Mouse (Mus musculus) MEL (cell line): ENCODE data around the gene Fam69a. TPM values are rescaled to one million over a fixed set of nuclear protein-coding genes. Genes with fewer than 3 reads are reported as not detected.

Experiments used
- DNase-seq: peaks from one replicate; pipeline ENCODE4 v3.0.0; 2011; ENCODE audit warnings: low read depth, low spot score
- H3K27ac ChIP-seq: 2 replicates; pipeline ENCODE4 v1.5.1; 2012; ENCODE audit warnings: low read depth, mild to moderate bottlenecking, control low read depth, low read length, moderate library complexity; ENCODE audit not compliant: control insufficient read depth
- H3K27me3 ChIP-seq, 2 experiments: fragments of 150-350 bp in 1 of 2; sonication (generic) in 1 of 2; 2 replicates each; pipeline ENCODE4 v1.6.1; 2012; ENCODE audit warnings: low read length in 2 of 2, mild to moderate bottlenecking in 2 of 2, improper control_type of control experiment in 1 of 2, moderate library complexity in 1 of 2; ENCODE audit not compliant: insufficient read depth in 2 of 2, control insufficient read depth in 1 of 2
- H3K36me3 ChIP-seq, 2 experiments: 2 replicates each; pipeline ENCODE4 v1.6.1; 2012 to 2014; ENCODE audit warnings: low read length in 2 of 2, improper control_type of control experiment in 1 of 2, inconsistent platforms in 1 of 2, mild to moderate bottlenecking in 1 of 2; ENCODE audit not compliant: insufficient read depth in 2 of 2, control insufficient read depth in 1 of 2
- H3K4me1 ChIP-seq, 2 experiments: fragments of 150-350 bp in 1 of 2; sonication (generic) in 1 of 2; 2 replicates each; pipeline ENCODE4 v1.6.1; 2012; ENCODE audit warnings: low read length in 2 of 2, improper control_type of control experiment in 1 of 2, mild to moderate bottlenecking in 1 of 2; ENCODE audit not compliant: insufficient read depth in 2 of 2, control insufficient read depth in 1 of 2
- H3K4me3 ChIP-seq, 2 experiments: fragments of 150-350 bp in 1 of 2; sonication (generic) in 1 of 2; 2 replicates each; pipeline ENCODE4 v1.5.1; 2012; ENCODE audit warnings: low read depth in 2 of 2, low read length in 2 of 2, mild to moderate bottlenecking in 2 of 2, moderate library complexity in 2 of 2, control low read depth in 1 of 2, improper control_type of control experiment in 1 of 2; ENCODE audit not compliant: control insufficient read depth in 1 of 2, insufficient read depth in 1 of 2
- H3K79me2 ChIP-seq: 2 replicates; pipeline ENCODE4 v1.6.1; 2012; ENCODE audit warnings: mild to moderate bottlenecking, low read length, moderate library complexity; ENCODE audit not compliant: control insufficient read depth, poor library complexity, insufficient read depth
- H3K9ac ChIP-seq: 2 replicates; pipeline ENCODE4 v1.6.1; 2012; ENCODE audit warnings: low read depth, mild to moderate bottlenecking, control low read depth, low read length, moderate library complexity; ENCODE audit not compliant: control insufficient read depth, poor library complexity, severe bottlenecking
- H3K9me3 ChIP-seq: fragments of 150-350 bp; sonication (generic); replicated peaks from 2 replicates; pipeline ENCODE4 v1.6.1; 2012; ENCODE audit warnings: mild to moderate bottlenecking, low read length, improper control_type of control experiment, moderate library complexity; ENCODE audit not compliant: insufficient read depth
- BHLHE40 ChIP-seq: IDR thresholded peaks from 2 replicates; pipeline ENCODE4 v1.6.1; 2012; ENCODE audit warnings: low read depth, mild to moderate bottlenecking, inconsistent platforms, low read length, improper control_type of control experiment, borderline replicate concordance
- CHD1 ChIP-seq: IDR thresholded peaks from 2 replicates; pipeline ENCODE4 v1.6.1; 2012; ENCODE audit warnings: low read depth, mild to moderate bottlenecking, inconsistent platforms, low read length, improper control_type of control experiment
- CHD2 ChIP-seq: IDR thresholded peaks from 2 replicates; pipeline ENCODE4 v1.6.1; 2011; ENCODE audit warnings: low read length, improper control_type of control experiment
- CTCF ChIP-seq, 3 experiments: IDR thresholded peaks in 2 of 3; conservative IDR thresholded peaks in 1 of 3; 2 replicates each; pipeline ENCODE4 v1.5.1; 2011 to 2012; ENCODE audit warnings: low read length in 3 of 3, low read depth in 2 of 3, mild to moderate bottlenecking in 2 of 3, improper control_type of control experiment in 1 of 3, inconsistent platforms in 1 of 3, mixed read lengths in 1 of 3, moderate library complexity in 1 of 3; ENCODE audit not compliant: control insufficient read depth in 1 of 3, insufficient read depth in 1 of 3, poor library complexity in 1 of 3, severe bottlenecking in 1 of 3
- E2F4 ChIP-seq: IDR thresholded peaks from 2 replicates; pipeline ENCODE4 v1.6.1; 2011; ENCODE audit warnings: low read depth, low read length, improper control_type of control experiment, borderline replicate concordance
- ELF1 ChIP-seq: IDR thresholded peaks from 2 replicates; pipeline ENCODE4 v1.6.1; 2014; ENCODE audit warnings: low read depth, mild to moderate bottlenecking, inconsistent platforms, low read length, improper control_type of control experiment, moderate library complexity
- ETS1 ChIP-seq: IDR thresholded peaks from 2 replicates; pipeline ENCODE4 v1.6.1; 2012; ENCODE audit warnings: low read depth, mild to moderate bottlenecking, inconsistent platforms, low read length, improper control_type of control experiment, moderate library complexity
- GATA1 ChIP-seq: IDR thresholded peaks from 2 replicates; pipeline ENCODE4 v1.6.1; 2011; ENCODE audit warnings: low read depth, low read length, improper control_type of control experiment
- HCFC1 ChIP-seq: IDR thresholded peaks from 2 replicates; pipeline ENCODE4 v1.6.1; 2012; ENCODE audit warnings: low read depth, mild to moderate bottlenecking, inconsistent platforms, low read length, improper control_type of control experiment, moderate library complexity
- JUND ChIP-seq: IDR thresholded peaks from 2 replicates; pipeline ENCODE4 v1.6.1; 2011; ENCODE audit warnings: low read depth, mild to moderate bottlenecking, improper control_type of control experiment, low read length
- KAT2A ChIP-seq: conservative IDR thresholded peaks from 2 replicates; pipeline ENCODE4 v1.6.1; 2012; ENCODE audit warnings: low read depth, low read length, improper control_type of control experiment, inconsistent platforms
- MAFK ChIP-seq: IDR thresholded peaks from 2 replicates; pipeline ENCODE4 v1.6.1; 2011; ENCODE audit warnings: low read depth, mild to moderate bottlenecking, low read length, improper control_type of control experiment, borderline replicate concordance
- MAX ChIP-seq: IDR thresholded peaks from 2 replicates; pipeline ENCODE4 v1.6.1; 2011; ENCODE audit warnings: low read length, improper control_type of control experiment
- MAZ ChIP-seq: IDR thresholded peaks from 2 replicates; pipeline ENCODE4 v1.6.1; 2012; ENCODE audit warnings: low read depth, mild to moderate bottlenecking, inconsistent platforms, low read length, improper control_type of control experiment
- MXI1 ChIP-seq: IDR thresholded peaks from 2 replicates; pipeline ENCODE4 v1.6.1; 2011; ENCODE audit warnings: mild to moderate bottlenecking, low read depth, low read length, improper control_type of control experiment
- MYB ChIP-seq: IDR thresholded peaks from 2 replicates; pipeline ENCODE4 v1.6.1; 2011; ENCODE audit warnings: mild to moderate bottlenecking, low read depth, low read length, improper control_type of control experiment
- MYC ChIP-seq: IDR thresholded peaks from 2 replicates; pipeline ENCODE4 v1.6.1; 2011; ENCODE audit warnings: low read depth, mild to moderate bottlenecking, low read length, improper control_type of control experiment, moderate library complexity
- NELFE ChIP-seq: IDR thresholded peaks from 2 replicates; pipeline ENCODE4 v1.6.1; 2011; ENCODE audit warnings: low read depth, low read length, improper control_type of control experiment
- NRF1 ChIP-seq: IDR thresholded peaks from 2 replicates; pipeline ENCODE4 v1.6.1; 2014; ENCODE audit warnings: low read depth, mild to moderate bottlenecking, inconsistent platforms, low read length, improper control_type of control experiment, moderate library complexity; ENCODE audit not compliant: poor library complexity, insufficient read depth, severe bottlenecking
- POLR2AphosphoS2 ChIP-seq: IDR thresholded peaks from 2 replicates; pipeline ENCODE4 v1.6.1; 2011; ENCODE audit warnings: low read length, improper control_type of control experiment
- POLR2AphosphoS5 ChIP-seq: IDR thresholded peaks from 2 replicates; pipeline ENCODE4 v1.6.1; 2012; ENCODE audit warnings: low read depth, borderline replicate concordance, mild to moderate bottlenecking, inconsistent platforms, low read length, moderate library complexity, mixed read lengths
- SIN3A ChIP-seq: IDR thresholded peaks from 2 replicates; pipeline ENCODE4 v1.6.1; 2012; ENCODE audit warnings: low read length, improper control_type of control experiment, inconsistent platforms
- TAL1 ChIP-seq: IDR thresholded peaks from 2 replicates; pipeline ENCODE4 v1.6.1; 2012; ENCODE audit warnings: mild to moderate bottlenecking, inconsistent platforms, low read length, moderate library complexity, mixed read lengths
- TBP ChIP-seq: IDR thresholded peaks from 2 replicates; pipeline ENCODE4 v1.8.0; 2011; ENCODE audit warnings: low read depth, low read length, improper control_type of control experiment
- TCF12 ChIP-seq: IDR thresholded peaks from 2 replicates; pipeline ENCODE4 v1.6.1; 2014; ENCODE audit warnings: low read depth, mild to moderate bottlenecking, inconsistent platforms, low read length, improper control_type of control experiment, moderate library complexity
- UBTF ChIP-seq: IDR thresholded peaks from 2 replicates; pipeline ENCODE4 v1.6.1; 2012; ENCODE audit warnings: low read depth, mild to moderate bottlenecking, inconsistent platforms, low read length, improper control_type of control experiment, moderate library complexity, borderline replicate concordance; ENCODE audit not compliant: insufficient read depth
- USF1 ChIP-seq: IDR thresholded peaks from 2 replicates; pipeline ENCODE4 v1.6.1; 2014; ENCODE audit warnings: low read depth, mild to moderate bottlenecking, inconsistent platforms, low read length, improper control_type of control experiment, moderate library complexity
- USF2 ChIP-seq, 2 experiments: IDR thresholded peaks; 2 replicates each; pipeline ENCODE4 v1.6.1; 2011 to 2012; ENCODE audit warnings: improper control_type of control experiment in 2 of 2, low read length in 2 of 2, borderline replicate concordance in 1 of 2, inconsistent platforms in 1 of 2, low read depth in 1 of 2, mild to moderate bottlenecking in 1 of 2; ENCODE audit not compliant: insufficient read depth in 1 of 2
- ZKSCAN1 ChIP-seq: IDR thresholded peaks from 2 replicates; pipeline ENCODE4 v1.6.1; 2012; ENCODE audit warnings: low read depth, mild to moderate bottlenecking, inconsistent platforms, low read length, improper control_type of control experiment, moderate library complexity
- ZMIZ1 ChIP-seq: IDR thresholded peaks from 2 replicates; pipeline ENCODE4 v1.6.1; 2012; ENCODE audit warnings: low read depth, mild to moderate bottlenecking, inconsistent platforms, low read length, improper control_type of control experiment, moderate library complexity
- ZNF384 ChIP-seq: IDR thresholded peaks from 2 replicates; pipeline ENCODE4 v1.6.1; 2012; ENCODE audit warnings: low read depth, mild to moderate bottlenecking, inconsistent platforms, low read length, improper control_type of control experiment
- polyA plus RNA-seq, 2 experiments: library from polyadenylated mRNA; stranded (reverse) in 1 of 2; unstranded in 1 of 2; fragments of >175 nt in 1 of 2; fragments of >200 nt in 1 of 2; gene quantifications; 2 replicates each; pipeline versions ENCODE4 v1.2.1 to v1.2.4; 2012; ENCODE audit warnings: low replicate concordance in 2 of 2, low read depth in 1 of 2; ENCODE audit not compliant: insufficient read length in 2 of 2, insufficient read depth in 1 of 2, missing spikeins in 1 of 2
- total RNA-seq: library from RNA; depleted of rRNA; stranded (reverse); fragments of 300-350 nt; gene quantifications from 2 replicates; pipeline ENCODE4 v1.2.3, GENCODE M21; 2012

Fam69a gene
- total and polyA plus RNA-seq, 3 experiments, result 8.5 to 10.6 TPM; not detected in 1

DNA sequence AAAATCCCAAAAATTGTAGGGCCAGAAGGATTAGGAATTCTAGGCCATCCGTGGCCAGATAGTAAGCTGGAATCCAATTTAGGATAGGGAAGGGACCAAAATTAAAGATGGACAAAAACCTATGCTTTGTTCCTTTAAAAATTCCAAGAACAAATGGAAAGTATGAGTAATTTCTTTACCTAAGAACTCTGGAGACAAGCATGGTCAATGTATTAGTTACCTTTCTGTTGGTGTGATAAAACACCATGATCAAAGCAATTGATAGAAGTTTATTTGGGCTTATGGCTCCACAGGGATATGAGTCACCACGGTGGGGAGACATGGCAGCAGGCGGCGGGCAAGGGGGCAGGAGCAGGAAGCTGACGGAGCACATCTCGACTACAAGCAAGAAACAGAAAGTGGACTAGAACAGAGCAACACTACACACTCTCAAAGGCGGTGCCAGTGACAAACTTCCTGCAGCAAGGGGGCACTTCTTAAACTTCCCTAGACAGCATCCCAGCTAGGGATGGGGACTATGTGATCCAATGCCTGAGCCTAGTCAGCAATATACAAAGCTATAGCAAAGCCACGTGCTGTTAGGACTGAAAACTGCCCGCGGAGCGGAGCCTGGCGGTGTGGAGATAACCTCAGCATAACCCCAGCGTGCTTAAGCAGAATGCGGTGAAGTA, 26.2 kb downstream of the Fam69a start (continued):
- peak; percentile 96 for TF ChIP-seq MXI1
- peak; percentile 70; the same call in 1 of the 2 replicates for TF ChIP-seq TCF12
- TF ChIP-seq TBP, result peak; percentile 78
- peak; percentile 89 for TF ChIP-seq CHD1
- TF ChIP-seq E2F4, result 0 out of 2 replicates have a peak, but pooled peaks have one; percentile 35
- no peak for TF ChIP-seq ZNF384
- peak; percentile 81 for TF ChIP-seq TAL1
- TF ChIP-seq MAX, result peak; percentile 97
- peak; percentile 66; the same call in 1 of the 2 replicates for TF ChIP-seq GATA1
- no peak for TF ChIP-seq CTCF (IDR thresholded peaks at IDR 0.05 in 2 of 3, conservative IDR thresholded peaks at IDR 0.05 in 1 of 3; ENCODE audit: control insufficient read depth in 1 of 3, insufficient read depth in 1 of 3, low read depth in 2 of 3, low read length in 3 of 3, poor library complexity in 1 of 3, severe bottlenecking in 1 of 3)

DNA sequence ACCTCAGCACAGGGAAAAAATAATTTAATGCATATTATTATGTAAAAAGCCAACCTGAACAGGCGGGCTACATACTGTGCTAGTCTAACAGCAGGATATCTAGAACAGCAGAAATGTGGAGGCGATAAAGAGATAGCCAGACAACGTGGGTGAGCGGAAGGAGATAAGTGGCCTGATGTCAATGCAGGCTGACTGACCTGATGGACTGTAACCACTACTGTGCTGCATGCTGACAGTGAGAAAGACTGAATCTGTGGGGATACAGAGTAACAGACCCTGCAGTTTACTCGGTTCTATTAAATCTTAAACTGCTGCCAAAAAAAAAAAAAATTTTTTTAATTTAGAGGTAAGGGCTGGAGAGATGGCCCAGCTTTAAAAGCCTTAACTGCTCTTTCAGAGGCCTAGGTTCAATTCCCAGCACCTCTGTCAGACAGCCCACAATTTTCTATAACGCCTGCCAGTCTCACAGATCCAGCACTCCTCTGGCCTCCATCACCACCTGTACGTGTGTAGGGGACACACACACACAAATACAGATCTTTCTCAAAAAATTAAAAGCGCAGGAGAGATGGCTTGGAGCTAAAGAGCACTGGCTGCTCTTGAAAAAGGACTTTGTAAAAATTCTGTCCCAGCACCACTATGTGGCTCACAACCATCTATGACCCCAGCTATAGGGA, 27.1 kb downstream of the Fam69a start:
- peak; percentile 82 for DNase-seq
- Histone ChIP-seq H3K79me2 (peaks cover 3% of the 10 kb centered on the region; the same call in 1 of the 2 replicates), H3K36me3 (peaks cover 0 to 35% of the 10 kb centered on the region in 2 experiments; a peak in 2 of 4 replicates), H3K27ac (peak overlapping the region; percentile 92), H3K4me3 (peak overlapping the region; percentile 13 to 54), H3K27me3 (no peaks in the 10 kb centered on the region), H3K9ac (peak overlapping the region; percentile 64), H3K9me3 (no peaks in the 10 kb centered on the region), H3K4me1 (peaks cover 23 to 32% of the 10 kb centered on the region in 2 experiments)
- TF ChIP-seq CTCF (IDR thresholded peaks at IDR 0.05 in 2 of 3, conservative IDR thresholded peaks at IDR 0.05 in 1 of 3; ENCODE audit: control insufficient read depth in 1 of 3, insufficient read depth in 1 of 3, low read depth in 2 of 3, low read length in 3 of 3, poor library complexity in 1 of 3, severe bottlenecking in 1 of 3), result no peak
- TF ChIP-seq ELF1, result no peak
- no peak for TF ChIP-seq MAZ
- no peak for TF ChIP-seq JUND
- no peak; the same call in 1 of the 2 replicates for TF ChIP-seq MAFK
- peak; percentile 8; the same call in 1 of the 2 replicates for TF ChIP-seq BHLHE40
- TF ChIP-seq HCFC1, result peak; percentile 15; the same call in 1 of the 2 replicates
- peak; percentile 99 for TF ChIP-seq GATA1
- peak; percentile 92 for TF ChIP-seq TAL1
- peak; percentile 92 for TF ChIP-seq ETS1
- no peak for TF ChIP-seq ZMIZ1
- peak; percentile 86 for TF ChIP-seq SIN3A
- no peak for TF ChIP-seq ZKSCAN1
- TF ChIP-seq POLR2AphosphoS5, result no peak
- TF ChIP-seq E2F4, result no peak
- no peak for TF ChIP-seq MYB
- TF ChIP-seq KAT2A, result no peak
- TF ChIP-seq NRF1, result no peak
- no peak for TF ChIP-seq USF2 (IDR thresholded peaks at IDR 0.05; ENCODE audit: borderline replicate concordance in 1 of 2, insufficient read depth in 1 of 2, low read depth in 1 of 2, low read length in 2 of 2)
- peak; percentile 43; the same call in 1 of the 2 replicates for TF ChIP-seq MAX
- TF ChIP-seq MYC, result peak; percentile 74; the same call in 1 of the 2 replicates
- TF ChIP-seq CHD2, result no peak
- TF ChIP-seq NELFE, result peak; percentile 19; the same call in 1 of the 2 replicates
- no peak for TF ChIP-seq POLR2AphosphoS2
- no peak for TF ChIP-seq USF1
- no peak for TF ChIP-seq UBTF
